Mouse (Mus musculus) spleen, adult 2 months (tissue): ENCODE measurements around the gene BC037034.

Experiments used
- CTCF ChIP-seq: fragments of 200-500 bp; IDR thresholded peaks from 2 replicates; pipeline ENCODE4 v1.5.1; 2011; ENCODE audit warnings: mild to moderate bottlenecking, inconsistent platforms; ENCODE audit not compliant: insufficient read depth, insufficient read length, insufficient replicate concordance; ENCODE audit errors: extremely low read depth
- POLR2A ChIP-seq: fragments of 200-500 bp; IDR thresholded peaks from 2 replicates; pipeline ENCODE4 v1.6.1; 2011; ENCODE audit warnings: low read depth, low read length, inconsistent platforms

- TF ChIP-seq CTCF (no peak), POLR2A (no peak)
These were observed 40.5 kb downstream of the BC037034 start for GRCm38 (mm10) chr5:138223287-138223686.
